Mouse (Mus musculus) thymus, adult 2 months (tissue): ENCODE measurements around the gene Glrx3.

Experiments
- CTCF ChIP-seq: fragments of 200-500 bp; IDR thresholded peaks from 2 replicates; pipeline ENCODE4 v1.5.1; 2012; ENCODE audit warnings: mild to moderate bottlenecking, control low read depth, low read length, moderate library complexity, borderline replicate concordance; ENCODE audit not compliant: control insufficient read depth, poor library complexity, insufficient read depth; ENCODE audit errors: extremely low read depth
- POLR2A ChIP-seq: fragments of 200-500 bp; IDR thresholded peaks from 2 replicates; pipeline ENCODE4 v1.6.1; 2012; ENCODE audit warnings: mild to moderate bottlenecking, low read length, control low read depth, moderate library complexity; ENCODE audit not compliant: control insufficient read depth, poor library complexity, insufficient read depth; ENCODE audit errors: extremely low read depth

- TF ChIP-seq CTCF (no peak), POLR2A (no peak)
These were observed 51.0 kb downstream of the Glrx3 start for GRCm38 (mm10) chr7:137488391-137488790.
